Mouse (Mus musculus) bone marrow, adult 2 months (tissue): ENCODE measurements around the gene Crtac1. TPM values are rescaled to one million over a fixed set of nuclear protein-coding genes. Genes with fewer than 3 reads are reported as not detected.

Source experiments
- H3K27ac ChIP-seq: fragments of 200-500 bp; 2 replicates; pipeline ENCODE4 v1.5.1; 2012; ENCODE audit warnings: low read depth, mild to moderate bottlenecking, control low read depth, inconsistent platforms, low read length; ENCODE audit not compliant: control insufficient read depth, poor library complexity, insufficient read depth
- H3K4me1 ChIP-seq: fragments of 200-500 bp; 2 replicates; pipeline ENCODE4 v1.6.1; 2011; ENCODE audit warnings: low read length; ENCODE audit not compliant: control insufficient read depth, insufficient read depth
- H3K4me3 ChIP-seq: fragments of 200-500 bp; replicated peaks from 2 replicates; pipeline ENCODE3; 2011; ENCODE audit warnings: mild to moderate bottlenecking, low read depth, low read length, control low read depth; ENCODE audit not compliant: control insufficient read depth
- CTCF ChIP-seq: fragments of 200-500 bp; IDR thresholded peaks from 2 replicates; pipeline ENCODE4 v1.5.1; 2011; ENCODE audit warnings: low read length, control low read depth; ENCODE audit not compliant: control insufficient read depth, insufficient read depth
- POLR2A ChIP-seq: fragments of 200-500 bp; IDR thresholded peaks from 2 replicates; pipeline ENCODE4 v1.6.1; 2011; ENCODE audit warnings: low read depth, mild to moderate bottlenecking, control low read depth, low read length, borderline replicate concordance; ENCODE audit not compliant: control insufficient read depth
- WGBS: fragments of 180-500 bp; shearing (Covaris S2); methylation state at CpG from one replicate; pipeline ENCODE4 v1.1.7; 2018; 5-methylcytosine and 5-hydroxymethylcytosine counted together
- polyA plus RNA-seq: library from polyadenylated mRNA; stranded (reverse); fragments of >200 nt; gene quantifications from 2 replicates; pipeline ENCODE4 v1.2.4, GENCODE M21; 2011; ENCODE audit warnings: low replicate concordance; ENCODE audit not compliant: missing spikeins, insufficient read depth, insufficient read length

The Crtac1 gene
- polyA plus RNA-seq, 1 experiment = 12.3 TPM

DNA sequence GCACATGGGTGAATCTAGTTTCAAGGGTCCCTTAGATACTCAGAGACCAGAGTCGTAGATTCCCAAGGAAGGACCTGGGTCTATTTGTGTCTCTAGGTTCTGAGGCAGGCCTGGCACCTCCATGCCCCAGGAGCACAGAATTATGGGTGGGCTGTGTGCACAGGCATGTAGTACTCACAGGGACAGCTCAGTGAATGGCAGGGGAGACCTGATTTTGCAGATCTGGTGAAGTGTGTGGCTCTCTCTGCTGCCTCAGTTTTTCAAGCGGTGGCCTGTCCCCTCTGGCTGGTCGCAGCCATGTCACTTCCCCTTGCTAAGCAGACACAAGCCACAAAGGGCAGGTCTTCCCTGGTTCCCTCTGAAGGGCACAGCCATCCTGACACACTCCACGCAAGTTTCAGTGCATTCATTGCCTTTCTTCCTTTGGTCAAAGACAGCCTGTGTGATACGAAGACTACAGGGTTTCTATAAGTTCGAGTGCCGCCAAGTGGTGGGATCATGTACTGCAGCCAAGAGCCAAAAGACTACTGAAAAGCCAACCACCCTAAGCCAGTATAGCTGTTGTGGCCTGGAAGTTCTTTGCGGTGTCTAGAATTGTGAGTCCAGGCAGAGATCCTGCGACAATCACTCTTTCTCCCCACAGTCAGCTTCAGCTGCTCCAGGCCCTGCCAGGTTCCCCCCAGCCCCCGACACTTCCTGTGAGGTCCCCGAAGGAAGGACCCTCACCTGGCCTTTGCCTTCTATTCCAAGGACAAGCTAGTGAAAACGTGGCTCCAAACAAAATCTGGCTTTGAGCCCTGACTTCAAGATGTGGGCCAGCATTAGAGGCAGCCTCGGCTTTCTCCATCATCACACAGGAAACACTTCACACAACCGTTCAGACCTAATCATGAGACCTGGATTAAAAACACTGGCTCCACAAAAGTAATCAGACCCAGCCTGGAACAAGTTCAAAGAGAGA is 159.3 kb downstream of the Crtac1 start:
- Histone ChIP-seq H3K27ac (no peak overlapping the region), H3K4me3 (no peak overlapping the region), H3K4me1 (peaks cover 2% of the 10 kb centered on the region)
- TF ChIP-seq POLR2A (no peak), CTCF (peak; percentile 42)
- WGBS = 34% methylated on average over 14 of the region's 14 CpGs

DNA sequence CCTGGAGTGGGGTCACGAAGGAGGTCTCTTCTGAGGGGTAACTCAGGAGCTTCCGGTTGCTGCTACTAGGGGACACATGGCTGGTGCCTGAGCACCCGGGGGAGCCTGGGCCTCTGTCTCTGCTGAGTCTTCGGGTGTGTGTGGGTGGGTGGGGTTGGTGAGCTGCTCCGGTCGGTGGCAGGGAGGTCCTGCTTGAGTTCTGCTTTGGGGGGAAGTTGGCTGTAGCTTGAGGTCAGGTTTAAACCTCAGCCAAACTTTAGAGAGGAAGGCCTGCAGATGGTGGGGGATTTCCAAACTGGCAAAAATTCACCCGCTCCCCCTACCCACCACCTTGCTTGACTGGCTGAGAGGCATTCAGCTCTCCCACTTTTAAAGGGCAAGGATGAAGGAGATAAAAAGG is 160.4 kb downstream of the Crtac1 start:
- no peak overlapping the region for H3K27ac ChIP-seq
- no peaks in the 10 kb centered on the region for H3K4me1 ChIP-seq
- 14% methylated on average over 7 of the region's 7 CpGs for WGBS
- no peak for TF ChIP-seq CTCF
- TF ChIP-seq POLR2A = no peak
- no peak overlapping the region for H3K4me3 ChIP-seq

DNA sequence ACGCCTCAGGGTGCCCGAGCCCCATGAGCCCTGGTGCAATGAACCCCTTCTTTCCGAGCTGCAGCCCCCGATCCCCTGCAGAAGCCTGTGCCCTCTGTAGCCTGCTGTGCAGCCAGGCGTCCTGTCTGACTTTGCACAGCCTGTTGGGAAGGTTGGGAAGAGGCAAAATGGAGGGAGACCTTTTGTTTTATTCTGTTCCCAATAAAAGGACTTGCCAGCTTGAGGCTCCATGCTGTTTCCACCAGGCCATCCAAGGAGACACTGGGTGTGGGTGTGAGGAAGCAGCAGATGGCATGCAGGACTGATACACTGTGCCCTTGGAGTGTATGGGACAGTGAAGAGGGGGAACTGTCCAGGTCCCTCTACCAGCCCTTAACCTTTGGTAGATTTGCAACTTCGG is 161.5 kb downstream of the Crtac1 start:
- Histone ChIP-seq H3K27ac (no peak overlapping the region), H3K4me1 (no peaks in the 10 kb centered on the region), H3K4me3 (no peak overlapping the region)
- TF ChIP-seq POLR2A = no peak
- TF ChIP-seq CTCF = no peak
- 68% methylated on average over 6 of the region's 6 CpGs for WGBS

DNA sequence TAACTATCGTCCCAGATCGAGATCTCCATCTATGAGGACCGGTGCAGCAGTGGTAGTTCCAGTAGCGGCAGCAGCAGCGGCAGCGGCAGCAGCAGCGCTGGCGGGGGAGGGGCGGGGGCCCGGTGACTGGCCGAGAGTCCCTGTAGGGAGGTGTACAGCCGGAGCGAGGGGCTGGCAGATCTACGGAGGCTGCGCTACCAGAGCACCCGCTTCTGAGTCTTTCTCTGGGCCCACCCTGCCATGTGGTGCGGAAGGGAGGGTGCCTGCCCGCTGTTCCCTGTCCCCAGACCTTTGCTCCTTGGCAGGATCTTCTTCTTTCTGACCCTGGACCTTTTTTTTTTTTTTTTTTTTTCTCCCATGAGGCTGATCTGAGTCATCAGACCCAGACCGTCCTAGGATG is 163.2 kb downstream of the Crtac1 start:
- H3K4me1 ChIP-seq = no peaks in the 10 kb centered on the region
- WGBS = 5% methylated on average over 19 of the region's 19 CpGs
- H3K27ac ChIP-seq = no peak overlapping the region
- H3K4me3 ChIP-seq = no peak overlapping the region
- TF ChIP-seq CTCF (no peak), POLR2A (no peak)

DNA sequence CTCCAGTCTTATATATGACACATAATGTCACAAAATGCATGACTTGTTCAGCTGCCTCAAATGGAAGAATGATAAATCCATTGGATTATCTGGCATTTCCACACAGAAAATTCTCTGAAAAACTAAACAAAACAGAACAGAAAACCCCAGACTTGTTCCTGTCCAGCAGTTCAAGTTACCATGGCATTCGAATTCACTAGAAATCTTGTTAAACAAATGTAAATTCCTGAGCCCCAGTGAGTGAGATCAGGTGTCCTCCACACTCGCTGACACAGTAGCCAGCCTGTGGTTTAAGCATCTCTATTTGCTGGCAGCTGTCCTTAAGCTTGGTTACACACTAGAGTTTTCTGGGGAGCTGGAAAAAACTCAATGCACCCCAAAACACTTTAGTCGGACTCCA is 168.1 kb downstream of the Crtac1 start:
- WGBS = 52% methylated on average over 3 of the region's 3 CpGs
- no peak overlapping the region for H3K27ac ChIP-seq
- H3K4me1 ChIP-seq = no peaks in the 10 kb centered on the region; the same call in 1 of the 2 replicates
- H3K4me3 ChIP-seq = no peak overlapping the region
- no peak for TF ChIP-seq POLR2A
- TF ChIP-seq CTCF = no peak

DNA sequence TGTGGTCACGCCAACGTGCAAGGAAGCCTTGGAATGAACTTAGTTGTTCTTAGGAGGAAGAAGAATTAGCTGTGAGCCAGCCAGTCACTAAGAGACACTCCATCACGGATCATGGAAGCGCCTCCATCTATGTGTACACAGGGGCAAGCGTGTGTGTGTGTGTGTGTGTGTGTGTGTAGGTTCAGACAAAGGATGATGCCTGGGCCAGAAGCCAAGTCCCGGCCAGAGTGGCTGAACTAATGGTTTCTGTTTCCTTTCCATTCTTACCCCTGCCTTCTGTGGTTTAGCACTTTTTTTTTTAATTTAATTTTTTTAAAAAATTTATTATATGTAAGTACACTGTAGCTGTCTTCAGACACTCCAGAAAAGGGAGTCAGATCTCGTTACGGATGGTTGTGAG is 171.1 kb downstream of the Crtac1 start:
- TF ChIP-seq POLR2A = no peak
- TF ChIP-seq CTCF = no peak
- Histone ChIP-seq H3K4me3 (no peak overlapping the region), H3K27ac (no peak overlapping the region), H3K4me1 (no peaks in the 10 kb centered on the region; the same call in 1 of the 2 replicates)
- WGBS = 24% methylated on average over 8 of the region's 8 CpGs

DNA sequence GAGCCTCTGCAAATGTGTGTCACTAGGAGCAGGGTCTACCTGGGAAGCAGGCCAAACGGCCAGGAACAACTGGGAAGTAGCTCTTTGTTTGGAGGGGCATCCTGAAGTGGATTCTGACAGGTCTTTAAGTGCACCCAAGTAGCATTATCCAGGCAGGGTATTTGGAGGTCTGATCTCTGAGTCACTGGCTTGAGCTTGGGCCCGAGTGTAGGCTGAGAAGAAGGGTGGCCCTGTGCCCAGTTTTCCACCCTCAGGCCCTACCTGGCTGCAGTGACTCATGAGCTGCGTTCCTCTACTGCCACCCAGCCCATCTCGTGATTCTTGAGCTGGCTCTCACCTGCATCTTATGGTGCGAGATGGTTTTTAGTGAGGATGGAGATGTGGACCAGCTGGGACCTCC is 173.0 kb downstream of the Crtac1 start:
- H3K27ac ChIP-seq = no peak overlapping the region
- 52% methylated on average over 5 of the region's 5 CpGs for WGBS
- H3K4me1 ChIP-seq = no peaks in the 10 kb centered on the region; the same call in 1 of the 2 replicates
- no peak overlapping the region for H3K4me3 ChIP-seq
- TF ChIP-seq POLR2A = no peak
- TF ChIP-seq CTCF = no peak

DNA sequence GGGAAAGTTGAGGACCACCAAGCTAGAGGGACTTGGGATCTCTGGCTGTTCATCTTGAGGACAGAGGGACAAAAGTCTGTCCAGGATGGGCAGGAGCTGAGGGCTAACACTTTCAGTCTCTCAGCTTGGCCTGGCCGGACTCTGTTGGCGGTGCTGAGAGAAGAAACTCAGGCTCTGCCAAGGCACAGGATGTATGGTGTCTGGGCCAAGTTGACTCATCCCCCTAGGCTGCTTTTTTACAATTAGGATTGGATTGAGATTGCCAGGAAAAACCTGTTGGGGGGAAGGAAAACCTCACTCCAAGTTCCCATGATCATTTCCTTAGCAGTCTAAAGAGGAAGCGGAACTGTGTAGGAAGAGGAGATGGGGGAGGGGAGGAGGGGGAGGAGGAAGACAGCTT is 173.6 kb downstream of the Crtac1 start:
- H3K27ac ChIP-seq = no peak overlapping the region
- WGBS = 38% methylated on average over 3 of the region's 3 CpGs
- no peaks in the 10 kb centered on the region; the same call in 1 of the 2 replicates for H3K4me1 ChIP-seq
- H3K4me3 ChIP-seq = no peak overlapping the region
- TF ChIP-seq POLR2A (no peak), CTCF (no peak)
